Mouse (Mus musculus) heart, adult 2 months (tissue): ENCODE data around the gene 1700031F05Rik. TPM values are rescaled to one million over a fixed set of nuclear protein-coding genes. Genes with fewer than 3 reads are reported as not detected.
"Not testable (repeated sequence)": the region's sequence is repeated elsewhere in the genome, so short reads cannot be mapped to it uniquely, and the experiment has no call there.

Experiments
- DNase-seq, 2 experiments: peaks; one replicate each; pipeline ENCODE4 v3.0.0; 2021
- H3K27ac ChIP-seq: fragments of 200-600 bp; 2 replicates; pipeline ENCODE4 v1.8.1; 2022
- H3K27me3 ChIP-seq: fragments of 200-500 bp; 2 replicates; pipeline ENCODE4 v1.6.1; 2012; ENCODE audit warnings: mild to moderate bottlenecking, low read length, inconsistent platforms, mixed read lengths; ENCODE audit not compliant: control insufficient read depth, insufficient read depth
- H3K36me3 ChIP-seq: fragments of 200-500 bp; 2 replicates; pipeline ENCODE4 v1.6.1; 2012; ENCODE audit warnings: low read length, inconsistent platforms; ENCODE audit not compliant: control insufficient read depth, insufficient read depth
- H3K4me1 ChIP-seq: fragments of 200-500 bp; 2 replicates; pipeline ENCODE4 v1.6.1; 2011; ENCODE audit warnings: low read length; ENCODE audit not compliant: control insufficient read depth, insufficient read depth
- H3K4me3 ChIP-seq: fragments of 200-600 bp; 2 replicates; pipeline ENCODE4 v1.8.1; 2022
- H3K79me2 ChIP-seq: fragments of 200-500 bp; replicated peaks from 2 replicates; pipeline ENCODE4 v1.6.1; 2012; ENCODE audit warnings: mild to moderate bottlenecking, inconsistent platforms, low read length, moderate library complexity, mixed read lengths; ENCODE audit not compliant: control insufficient read depth, insufficient read depth
- H3K9ac ChIP-seq: fragments of 200-500 bp; 2 replicates; pipeline ENCODE4 v1.6.1; 2012; ENCODE audit warnings: low read depth, mild to moderate bottlenecking, control low read depth, inconsistent platforms, low read length, mixed read lengths
- CTCF ChIP-seq: fragments of 200-600 bp; IDR thresholded peaks from 2 replicates; pipeline ENCODE4 v1.8.1; 2022; ENCODE audit warnings: antibody characterized with exemption, mild to moderate bottlenecking, moderate library complexity
- EP300 ChIP-seq: fragments of 200-500 bp; IDR thresholded peaks from 2 replicates; pipeline ENCODE4 v1.6.1; 2011; ENCODE audit warnings: low read depth, low read length, control low read depth; ENCODE audit not compliant: insufficient read depth
- POLR2A ChIP-seq: fragments of 200-500 bp; IDR thresholded peaks from 2 replicates; pipeline ENCODE4 v1.6.1; 2011; ENCODE audit warnings: mild to moderate bottlenecking, low read depth, low read length, control low read depth; ENCODE audit not compliant: insufficient read depth
- WGBS: fragments of 180-500 bp; shearing (Covaris S2); methylation state at CpG from one replicate; pipeline ENCODE4 v1.1.7; 2018; 5-methylcytosine and 5-hydroxymethylcytosine counted together
- intact Hi-C: fragments of 180-260 bp; cut with DNase I; formaldehyde crosslinking; loops from one replicate; pipeline ENCODE4 v1.15.1; 2025
- long read RNA-seq: library from polyadenylated mRNA; stranded (forward); transcript quantifications from one replicate; pipeline ENCODE4 v2.0.0, GENCODE M21; 2021
- polyA plus RNA-seq: library from polyadenylated mRNA; depleted of rRNA; stranded (reverse); fragments of >200 nt; gene quantifications from 2 replicates; pipeline ENCODE4 v1.2.3, GENCODE M21; 2012; rRNA removed
- total RNA-seq, 2 experiments: library from RNA; stranded (reverse); gene quantifications; 2 replicates each; pipeline ENCODE4 v1.2.3; 2021

Gene 1700031F05Rik
- not detected for total RNA-seq
- not detected in 2 replicates for polyA plus RNA-seq
- long read RNA-seq: 0 reads

DNA sequence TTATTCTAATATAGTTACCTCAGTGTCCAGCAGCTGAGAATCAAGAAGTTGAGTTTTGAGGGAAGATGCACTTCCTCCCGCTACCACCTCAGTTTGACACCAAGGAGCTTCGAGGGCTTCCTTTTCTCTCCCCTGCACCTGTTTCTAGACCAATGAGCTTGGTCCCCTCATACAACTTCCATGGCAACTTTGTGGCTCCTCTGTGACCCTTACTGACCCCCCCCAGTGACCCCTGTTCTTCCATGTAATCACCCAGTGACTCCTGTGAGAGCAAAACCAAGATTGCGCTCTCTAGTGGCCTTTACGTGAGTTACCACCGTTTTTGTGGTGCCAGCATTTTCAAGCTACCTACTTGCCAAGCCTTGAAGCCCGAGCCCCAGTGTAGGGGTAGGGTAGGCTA lies at the start of gene 1700031F05Rik:
1700031F05Rik (minus strand) TSS at position 101 of the 400 bp plus-strand sequence.
- DNase-seq: no peak
- Histone ChIP-seq H3K27me3 (no peaks in the 10 kb centered on the region), H3K4me1 (no peaks in the 10 kb centered on the region), H3K4me3 (no peak within 1 kb of the TSS), H3K9ac (no peak within 1 kb of the TSS), H3K36me3 (no peaks in the 10 kb centered on the region), H3K79me2 (no peaks in the 10 kb centered on the region), H3K27ac (no peak within 1 kb of the TSS)
- 83% methylated on average over 6 of the region's 6 CpGs for WGBS
- intact Hi-C loops: no loop called here
- TF ChIP-seq CTCF (no peak), EP300 (no peak), POLR2A (no peak)

GRCm38 (mm10) chrX:102914823-102915222 lies 47.1 kb upstream of the 1700031F05Rik start:
- H3K27ac ChIP-seq, intact Hi-C loops: not testable (repeated sequence)
- WGBS: 65% methylated on average over 1 of the region's 1 CpGs

DNA sequence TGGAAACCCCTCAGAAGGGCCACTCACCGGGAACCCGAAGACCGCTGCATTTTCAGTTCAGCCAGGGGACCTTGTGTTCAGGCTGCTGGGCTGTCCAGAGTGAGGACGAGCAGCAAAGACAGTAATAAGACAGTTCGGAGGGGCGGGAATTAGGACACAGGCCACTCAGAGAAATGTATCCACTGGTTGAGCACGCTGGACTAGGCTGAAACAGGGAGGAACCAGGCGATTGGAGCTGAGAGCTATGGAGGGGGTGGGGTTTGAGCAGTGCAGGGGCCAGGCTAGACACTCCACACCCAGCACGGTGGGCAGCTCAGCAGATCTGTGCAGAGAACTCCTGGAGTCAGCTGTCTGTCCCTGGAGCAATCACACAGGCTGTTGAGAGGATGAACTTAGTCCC lies 40.8 kb upstream of the 1700031F05Rik start, which contains the start of the genes Dmrtc1a and 1700011M02Rik:
Dmrtc1a (minus strand) TSS at position 101 of the 400 bp plus-strand sequence.
1700011M02Rik (plus strand) TSS at position 319 of the 400 bp plus-strand sequence.
- DNase-seq, H3K36me3 ChIP-seq, intact Hi-C loops, H3K27me3 ChIP-seq, H3K27ac ChIP-seq, H3K4me3 ChIP-seq, H3K9ac ChIP-seq, H3K4me1 ChIP-seq, H3K79me2 ChIP-seq: not testable (repeated sequence)
- 80% methylated on average over 8 of the region's 9 CpGs for WGBS

More at GRCm38 (mm10) chrX:102914823-102915222, 47.1 kb upstream of the 1700031F05Rik start:
- not testable (repeated sequence) for DNase-seq, H3K27me3 ChIP-seq, H3K9ac ChIP-seq, H3K36me3 ChIP-seq, H3K4me1 ChIP-seq, H3K79me2 ChIP-seq, H3K4me3 ChIP-seq

GRCm38 (mm10) chrX:102854516-102854915 lies 13.3 kb downstream of the 1700031F05Rik start, which contains the start of gene Dmrtc1c2:
Gene Dmrtc1c2 (minus strand): TSS chrX:102854616.
- H3K79me2 ChIP-seq, intact Hi-C loops, H3K4me1 ChIP-seq, H3K4me3 ChIP-seq, H3K27me3 ChIP-seq, DNase-seq, H3K9ac ChIP-seq, H3K36me3 ChIP-seq, H3K27ac ChIP-seq: not testable (repeated sequence)
- WGBS: 85% methylated on average over 6 of the region's 13 CpGs

- TF ChIP-seq EP300 (no peak), POLR2A (no peak), CTCF (no peak)
- intact Hi-C loops: no loop called here
- Histone ChIP-seq H3K27ac (no peak overlapping the region), H3K9ac (no peak overlapping the region), H3K79me2 (no peaks in the 10 kb centered on the region), H3K27me3 (no peaks in the 10 kb centered on the region), H3K4me1 (no peaks in the 10 kb centered on the region), H3K4me3 (no peak overlapping the region), H3K36me3 (no peaks in the 10 kb centered on the region)
- WGBS: 52% methylated on average over 4 of the region's 4 CpGs
- no peak for DNase-seq
Observed at GRCm38 (mm10) chrX:102812311-102812710, 55.5 kb downstream of the 1700031F05Rik start.

Other genes with a start within 250 kb of the 1700031F05Rik start
- 10 to 100 TPM; 36.1 to 39.2 TPM for gene Phka1, start 223.7 kb downstream of the 1700031F05Rik start, total RNA-seq
- 11.5 and 22.6 TPM in 2 replicates for gene Phka1, start 223.7 kb downstream of the 1700031F05Rik start, polyA plus RNA-seq
- not detected for gene Gm3880, start 181.0 kb downstream of the 1700031F05Rik start, total RNA-seq
- not detected in 2 replicates for gene Gm3880, start 181.0 kb downstream of the 1700031F05Rik start, polyA plus RNA-seq
- not detected for gene Gm9112, start 160.3 kb downstream of the 1700031F05Rik start, total RNA-seq
- not detected in 2 replicates for gene Gm9112, start 160.3 kb downstream of the 1700031F05Rik start, polyA plus RNA-seq
- not detected for gene Dmrtc1b, start 160.1 kb downstream of the 1700031F05Rik start, total RNA-seq
- not detected in 2 replicates for gene Dmrtc1b, start 160.1 kb downstream of the 1700031F05Rik start, polyA plus RNA-seq
- not detected for gene Dmrtc1c1, start 65.0 kb downstream of the 1700031F05Rik start, total RNA-seq
- not detected in 2 replicates for gene Dmrtc1c1, start 65.0 kb downstream of the 1700031F05Rik start, polyA plus RNA-seq
- gene Dmrtc1c2, start 13.4 kb downstream of the 1700031F05Rik start, total RNA-seq: not detected
- gene Dmrtc1c2, start 13.4 kb downstream of the 1700031F05Rik start, polyA plus RNA-seq: not detected in 2 replicates
- under 1 TPM in 1 of 2 experiments, not detected in 1; 0.21 TPM for gene Dmrtc1a, start 40.7 kb upstream of the 1700031F05Rik start, total RNA-seq
- gene Dmrtc1a, start 40.7 kb upstream of the 1700031F05Rik start, polyA plus RNA-seq: 0.20 and 0.25 TPM in 2 replicates
- gene 1700011M02Rik, start 40.9 kb upstream of the 1700031F05Rik start, total RNA-seq: not detected
- not detected in 2 replicates for gene 1700011M02Rik, start 40.9 kb upstream of the 1700031F05Rik start, polyA plus RNA-seq
- gene 1700018G05Rik, start 60.4 kb upstream of the 1700031F05Rik start, total RNA-seq: not detected
- not detected in 2 replicates for gene 1700018G05Rik, start 60.4 kb upstream of the 1700031F05Rik start, polyA plus RNA-seq